Mouse (Mus musculus) megakaryocyte, embryonic 14.5 days (primary cell): ENCODE data around the gene Ylpm1. TPM values are rescaled to one million over a fixed set of nuclear protein-coding genes. Genes with fewer than 3 reads are reported as not detected.

ENCODE experiments used
- H3K27me3 ChIP-seq: replicated peaks from 2 replicates; pipeline ENCODE3; 2012; ENCODE audit warnings: inconsistent platforms
- H3K36me3 ChIP-seq: replicated peaks from 2 replicates; pipeline ENCODE3; 2012; ENCODE audit warnings: low read length, inconsistent platforms, mixed read lengths
- H3K4me1 ChIP-seq: 2 replicates; pipeline ENCODE4 v1.6.1; 2012; ENCODE audit warnings: inconsistent platforms
- H3K4me3 ChIP-seq: replicated peaks from 2 replicates; pipeline ENCODE3; 2012; ENCODE audit warnings: moderate library complexity, mild to moderate bottlenecking, inconsistent platforms
- H3K9me3 ChIP-seq: 2 replicates; pipeline ENCODE4 v1.6.1; 2012; ENCODE audit warnings: inconsistent platforms
- FLI1 ChIP-seq: IDR thresholded peaks from 2 replicates; pipeline ENCODE4 v1.6.1; 2012; ENCODE audit warnings: low read length, inconsistent platforms, mixed read lengths
- GATA1 ChIP-seq: IDR thresholded peaks from 3 replicates; pipeline ENCODE4 v1.6.1; 2012; ENCODE audit warnings: mixed read lengths, low read length, inconsistent platforms, borderline replicate concordance
- polyA plus RNA-seq: library from polyadenylated mRNA; stranded (reverse); fragments of >175 nt; gene quantifications from 2 replicates; pipeline ENCODE4 v1.2.3, GENCODE M21; 2012; ENCODE audit warnings: low replicate concordance; ENCODE audit not compliant: insufficient read depth

The Ylpm1 gene
- polyA plus RNA-seq: 6.7 and 8.8 TPM in 2 replicates

DNA sequence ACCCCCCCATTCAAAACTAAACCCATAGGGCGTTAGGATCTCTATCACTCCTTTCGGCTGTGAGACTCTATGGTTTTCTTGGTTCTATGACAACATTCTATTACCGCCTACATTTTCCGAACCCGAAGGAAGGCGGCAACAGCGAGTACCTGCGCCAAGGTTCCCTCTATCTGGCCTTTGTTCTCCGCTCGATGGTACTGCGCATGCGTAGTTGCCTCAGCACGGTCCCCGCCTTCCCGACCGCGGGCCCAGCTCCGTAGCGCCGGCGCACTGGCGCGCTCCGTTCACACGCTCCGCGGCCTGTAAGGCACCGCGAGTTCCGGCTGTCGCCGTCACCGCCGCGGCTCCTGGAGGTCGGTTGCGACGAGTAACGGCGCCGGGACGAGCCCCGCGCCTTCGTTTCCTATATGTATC, at the start of gene Ylpm1:
Ylpm1 (plus strand) TSS at position 239 of the 414 bp plus-strand sequence.
- Histone ChIP-seq H3K27me3 (no peaks in the 10 kb centered on the region), H3K4me3 (peak within 1 kb of the TSS; percentile 99), H3K36me3 (peaks cover 6% of the 10 kb centered on the region), H3K9me3 (peaks cover 18% of the 10 kb centered on the region; the same call in 1 of the 2 replicates), H3K4me1 (peaks cover 27% of the 10 kb centered on the region)
- TF ChIP-seq GATA1 (no peak), FLI1 (no peak)

DNA sequence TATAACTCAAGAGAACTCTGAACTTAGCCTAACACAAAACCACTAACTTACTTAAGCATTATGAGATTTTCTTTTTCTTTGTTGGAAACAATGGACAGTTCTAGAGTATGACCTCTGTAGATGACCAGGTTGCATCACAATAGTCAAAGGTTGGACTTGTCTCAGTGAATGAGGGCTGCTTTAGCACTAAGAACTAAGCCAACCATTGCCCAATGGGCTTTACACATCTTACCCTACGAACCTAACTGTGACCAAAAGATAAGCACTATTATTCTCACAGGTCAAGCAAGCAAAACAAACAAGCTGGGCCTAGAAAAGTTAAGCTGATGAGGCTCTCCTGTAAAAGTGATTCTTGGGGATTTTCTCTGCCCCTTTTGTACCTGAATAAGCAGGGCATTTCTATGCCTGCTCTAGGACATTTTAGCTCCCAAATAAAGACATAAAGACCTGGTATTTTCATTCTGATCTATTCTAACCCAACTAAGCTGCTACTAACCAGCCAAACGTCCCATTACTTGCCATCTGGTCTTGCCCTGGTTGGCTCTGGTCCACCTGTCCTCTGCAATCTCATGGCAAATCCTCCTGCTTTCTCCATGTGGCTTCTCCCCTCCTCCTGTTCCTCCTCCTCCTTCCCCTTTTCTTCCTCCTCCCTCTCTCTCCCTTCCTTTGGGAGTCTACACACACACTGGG, 48.1 kb upstream of the Ylpm1 start:
- H3K27me3 ChIP-seq: no peaks in the 10 kb centered on the region
- 0 out of 2 replicates have a peak, but pooled peaks cover 3% of the 10 kb centered on the region for H3K9me3 ChIP-seq
- H3K4me1 ChIP-seq: peaks cover 22% of the 10 kb centered on the region
- TF ChIP-seq GATA1 (no peak), FLI1 (no peak)
- H3K4me3 ChIP-seq: no peak overlapping the region
- peaks cover 83% of the 10 kb centered on the region for H3K36me3 ChIP-seq

DNA sequence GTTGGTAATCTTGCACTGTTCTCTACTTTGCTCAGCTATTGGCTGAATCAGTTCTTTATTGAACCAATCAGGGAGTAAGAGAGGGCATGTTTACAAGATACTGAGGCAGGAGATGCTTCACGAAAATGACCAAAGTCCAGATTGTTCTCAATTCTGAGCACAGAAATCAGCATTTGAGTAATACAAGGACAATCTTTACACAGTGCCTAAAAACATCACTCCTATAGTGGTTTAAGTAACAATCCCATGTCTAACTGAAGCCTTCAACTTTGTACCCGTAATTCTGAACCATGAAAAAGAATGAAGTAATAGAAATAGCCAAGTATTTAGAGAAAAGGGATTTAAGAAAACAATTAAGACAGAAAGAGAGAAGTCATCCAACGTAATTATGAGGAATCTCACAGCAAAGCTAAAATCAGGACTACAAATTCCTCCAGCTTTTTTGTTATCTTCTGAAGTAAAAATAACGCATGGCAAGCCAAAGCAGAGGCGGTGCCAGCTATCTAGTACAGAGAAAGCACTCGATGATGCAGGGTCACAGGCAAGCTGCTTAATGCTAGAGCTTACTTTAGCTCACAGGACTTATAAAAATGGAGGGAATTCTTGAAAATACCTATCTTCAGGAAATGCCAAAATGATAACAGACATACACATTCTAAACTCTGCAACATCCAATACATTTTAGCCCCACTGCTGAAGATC, 47.4 kb upstream of the Ylpm1 start:
- H3K9me3 ChIP-seq: 0 out of 2 replicates have a peak, but pooled peaks cover 3% of the 10 kb centered on the region
- no peak for TF ChIP-seq FLI1
- TF ChIP-seq GATA1: no peak
- peaks cover 22% of the 10 kb centered on the region for H3K4me1 ChIP-seq
- H3K36me3 ChIP-seq: peaks cover 77% of the 10 kb centered on the region
- no peaks in the 10 kb centered on the region for H3K27me3 ChIP-seq
- no peak overlapping the region for H3K4me3 ChIP-seq

DNA sequence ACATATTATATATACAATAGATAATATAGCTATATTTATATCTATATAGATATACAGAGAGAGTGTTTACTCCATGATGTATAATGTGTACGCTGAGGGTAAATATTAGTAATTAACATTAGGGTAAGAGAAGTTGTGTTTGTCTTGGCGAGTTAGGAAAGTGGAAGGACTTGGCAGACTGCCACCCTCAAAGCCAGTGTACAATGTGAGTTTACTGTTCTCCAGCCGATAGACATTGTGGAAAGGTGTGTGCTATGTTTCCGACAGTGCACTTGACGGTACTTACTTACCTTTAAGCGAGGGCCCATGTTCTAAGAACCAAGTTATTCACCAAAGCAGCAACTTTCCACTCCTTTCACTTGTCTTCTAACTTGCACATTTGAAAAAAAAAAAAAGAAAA, 45.4 kb upstream of the Ylpm1 start:
- 0 out of 2 replicates have a peak, but pooled peaks cover 3% of the 10 kb centered on the region for H3K9me3 ChIP-seq
- no peaks in the 10 kb centered on the region for H3K27me3 ChIP-seq
- H3K4me3 ChIP-seq: no peak overlapping the region
- H3K4me1 ChIP-seq: peaks cover 14% of the 10 kb centered on the region
- H3K36me3 ChIP-seq: peaks cover 69% of the 10 kb centered on the region
- TF ChIP-seq FLI1 (no peak), GATA1 (no peak)

- Histone ChIP-seq H3K9me3 (0 out of 2 replicates have a peak, but pooled peaks cover 3% of the 10 kb centered on the region), H3K27me3 (no peaks in the 10 kb centered on the region), H3K4me1 (peaks cover 14% of the 10 kb centered on the region), H3K4me3 (no peak overlapping the region), H3K36me3 (peaks cover 71% of the 10 kb centered on the region)
- TF ChIP-seq FLI1: no peak
- TF ChIP-seq GATA1: no peak
Observed at GRCm38 (mm10) chr12:84951531-84951930, 44.6 kb upstream of the Ylpm1 start.

GRCm38 (mm10) chr12:84952351-84952750, 43.8 kb upstream of the Ylpm1 start:
- H3K36me3 ChIP-seq: peaks cover 71% of the 10 kb centered on the region
- no peak overlapping the region for H3K4me3 ChIP-seq
- no peaks in the 10 kb centered on the region for H3K27me3 ChIP-seq
- H3K9me3 ChIP-seq: no peaks in the 10 kb centered on the region
- TF ChIP-seq GATA1: no peak
- TF ChIP-seq FLI1: no peak
- H3K4me1 ChIP-seq: peaks cover 14% of the 10 kb centered on the region

DNA sequence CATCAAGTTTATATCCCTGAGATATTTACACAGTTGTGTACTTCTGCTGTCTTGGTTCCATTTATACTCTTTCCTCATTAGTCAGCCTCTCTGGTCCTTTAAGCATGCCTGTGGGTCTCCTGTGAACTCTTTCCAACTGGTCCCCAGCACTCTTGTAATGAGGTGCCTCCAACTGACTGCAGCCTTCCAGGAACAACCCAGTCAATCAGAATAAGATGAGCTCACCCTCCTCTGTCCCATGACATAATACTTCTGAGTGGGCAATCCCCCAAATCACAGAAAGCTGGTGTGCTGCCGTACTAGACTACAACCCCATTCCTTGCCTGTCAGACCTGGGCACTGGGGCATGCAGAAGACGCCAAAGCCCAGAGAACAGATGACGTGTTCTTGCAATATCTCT, 39.8 kb upstream of the Ylpm1 start:
- no peaks in the 10 kb centered on the region for H3K9me3 ChIP-seq
- H3K36me3 ChIP-seq: peaks cover 57% of the 10 kb centered on the region
- peaks cover 7% of the 10 kb centered on the region for H3K4me1 ChIP-seq
- TF ChIP-seq GATA1 (no peak), FLI1 (no peak)
- no peaks in the 10 kb centered on the region for H3K27me3 ChIP-seq
- no peak overlapping the region for H3K4me3 ChIP-seq

- peaks cover 64% of the 10 kb centered on the region for H3K36me3 ChIP-seq
- no peaks in the 10 kb centered on the region for H3K27me3 ChIP-seq
- H3K9me3 ChIP-seq: no peaks in the 10 kb centered on the region
- H3K4me3 ChIP-seq: no peak overlapping the region
- TF ChIP-seq GATA1: no peak
- no peak for TF ChIP-seq FLI1
- peaks cover 14% of the 10 kb centered on the region for H3K4me1 ChIP-seq
Observed at GRCm38 (mm10) chr12:84958794-84959356, 37.2 kb upstream of the Ylpm1 start.

DNA sequence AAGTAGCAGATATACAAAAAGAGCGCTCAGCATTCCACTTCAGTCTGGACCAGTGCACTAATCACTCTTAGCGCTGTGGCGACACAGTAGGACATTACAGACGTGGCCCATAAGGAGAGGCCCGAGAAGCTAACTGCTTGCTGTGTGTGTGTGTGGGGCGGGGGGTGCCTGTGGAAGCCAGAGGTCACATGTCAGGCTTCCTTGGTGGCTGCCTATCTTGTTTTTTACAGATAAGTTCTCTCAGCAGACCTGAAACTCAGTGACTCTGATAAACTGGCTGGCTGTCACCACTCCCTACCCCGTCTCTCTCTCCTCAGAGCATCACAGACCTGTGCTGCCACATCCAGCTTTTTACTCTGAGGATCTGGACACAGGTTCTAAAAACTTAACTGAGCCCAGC, 33.5 kb upstream of the Ylpm1 start:
- H3K4me1 ChIP-seq: peaks cover 15% of the 10 kb centered on the region
- H3K36me3 ChIP-seq: peaks cover 54% of the 10 kb centered on the region
- no peak for TF ChIP-seq FLI1
- no peak for TF ChIP-seq GATA1
- H3K4me3 ChIP-seq: no peak overlapping the region
- H3K27me3 ChIP-seq: no peaks in the 10 kb centered on the region
- no peaks in the 10 kb centered on the region for H3K9me3 ChIP-seq

- no peak for TF ChIP-seq FLI1
- TF ChIP-seq GATA1: no peak
- peaks cover 14% of the 10 kb centered on the region for H3K4me1 ChIP-seq
- peaks cover 35% of the 10 kb centered on the region for H3K36me3 ChIP-seq
- H3K9me3 ChIP-seq: no peaks in the 10 kb centered on the region
- peak overlapping the region; percentile 93 for H3K4me3 ChIP-seq
- H3K27me3 ChIP-seq: no peaks in the 10 kb centered on the region
Observed at GRCm38 (mm10) chr12:84968831-84969655, 27.1 kb upstream of the Ylpm1 start.
